Mouse (Mus musculus): ENCODE measurements around the gene Vgll1.

Vgll1 gene

DNA sequence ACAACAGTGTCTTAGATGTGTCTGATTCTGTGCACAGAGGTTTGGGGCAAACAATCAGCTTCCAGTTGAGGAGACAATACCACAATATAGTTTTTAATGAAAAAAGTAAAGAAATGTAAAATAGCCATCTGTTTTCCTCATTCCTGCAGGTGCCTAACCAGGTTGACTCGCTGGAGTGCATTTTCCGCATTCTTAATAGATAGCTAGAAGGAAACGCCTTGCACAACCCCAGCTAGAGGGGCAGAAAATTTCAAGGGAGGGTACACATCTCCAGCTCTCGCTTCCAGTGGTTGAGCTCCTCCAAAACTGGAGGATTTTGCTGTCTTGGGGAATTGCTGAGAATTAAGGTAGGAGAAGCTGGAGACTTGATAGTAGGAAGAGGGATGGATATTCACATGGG, at the start of gene Vgll1:
TSS of gene Vgll1 (plus strand) at position 301 of the 400 bp plus-strand sequence.
- DNase-seq (ENCODE audit: low spot score) = no peak

DNA sequence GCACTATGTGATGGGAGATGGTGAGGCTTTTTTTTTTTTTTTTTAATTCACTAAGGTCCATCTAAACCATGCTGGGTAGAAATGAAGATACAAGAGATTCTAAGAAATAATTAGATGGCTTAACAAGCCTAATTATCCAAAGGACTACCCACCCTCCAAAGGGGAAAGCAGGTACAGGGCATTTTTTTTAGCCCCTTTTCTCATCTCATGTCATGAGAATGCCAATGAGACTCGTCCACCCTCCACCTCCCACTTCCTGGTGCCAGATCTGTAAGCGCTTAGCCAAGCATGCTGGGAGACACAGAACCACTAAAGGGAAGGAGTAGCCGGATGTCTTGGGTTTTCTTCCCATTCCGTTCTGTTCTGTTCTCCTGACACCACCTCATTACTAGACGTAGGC, 45.1 kb upstream of the Vgll1 start, which contains the start of gene Brs3:
TSS of gene Brs3 (plus strand) at position 301 of the 400 bp plus-strand sequence.
- no peak for DNase-seq (ENCODE audit: low spot score)

DNA sequence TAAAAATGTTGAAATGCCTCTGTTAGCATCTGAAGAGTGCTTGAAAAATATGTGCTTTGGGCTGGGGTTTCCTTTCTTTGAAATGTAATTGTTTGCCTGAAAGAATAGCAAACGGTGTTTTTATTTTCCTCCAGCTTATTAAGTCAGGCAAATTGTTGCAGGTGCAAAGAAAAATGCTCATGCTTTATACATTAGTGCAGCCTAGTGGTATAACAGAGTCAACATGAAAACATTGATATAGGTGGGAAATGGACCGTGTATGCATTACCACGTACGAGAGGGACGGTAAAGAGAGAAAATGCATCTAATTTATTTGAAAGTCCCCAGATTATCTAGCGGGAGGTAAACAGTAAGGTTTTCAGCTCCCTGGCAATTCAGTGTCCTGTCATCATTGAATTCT, 44.0 kb upstream of the Vgll1 start:
- DNase-seq (ENCODE audit: low spot score) = no peak

DNA sequence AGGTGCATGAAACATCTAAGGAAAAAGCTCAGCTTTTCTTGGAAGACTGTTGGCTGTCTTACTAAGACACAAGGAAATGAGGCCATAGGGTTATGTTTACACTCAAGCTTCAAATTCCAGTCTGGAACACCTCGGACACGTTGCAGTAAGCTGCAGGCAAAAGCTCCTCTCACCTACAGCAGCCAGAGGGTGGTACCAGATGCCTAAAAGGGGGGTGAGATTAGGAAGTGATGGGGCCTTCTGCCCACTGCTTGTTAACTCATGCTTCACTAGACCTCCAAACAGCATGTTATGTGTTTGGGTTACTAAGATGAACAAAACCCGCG, 35.1 kb upstream of the Vgll1 start:
- DNase-seq (ENCODE audit: low spot score) = no peak

DNA sequence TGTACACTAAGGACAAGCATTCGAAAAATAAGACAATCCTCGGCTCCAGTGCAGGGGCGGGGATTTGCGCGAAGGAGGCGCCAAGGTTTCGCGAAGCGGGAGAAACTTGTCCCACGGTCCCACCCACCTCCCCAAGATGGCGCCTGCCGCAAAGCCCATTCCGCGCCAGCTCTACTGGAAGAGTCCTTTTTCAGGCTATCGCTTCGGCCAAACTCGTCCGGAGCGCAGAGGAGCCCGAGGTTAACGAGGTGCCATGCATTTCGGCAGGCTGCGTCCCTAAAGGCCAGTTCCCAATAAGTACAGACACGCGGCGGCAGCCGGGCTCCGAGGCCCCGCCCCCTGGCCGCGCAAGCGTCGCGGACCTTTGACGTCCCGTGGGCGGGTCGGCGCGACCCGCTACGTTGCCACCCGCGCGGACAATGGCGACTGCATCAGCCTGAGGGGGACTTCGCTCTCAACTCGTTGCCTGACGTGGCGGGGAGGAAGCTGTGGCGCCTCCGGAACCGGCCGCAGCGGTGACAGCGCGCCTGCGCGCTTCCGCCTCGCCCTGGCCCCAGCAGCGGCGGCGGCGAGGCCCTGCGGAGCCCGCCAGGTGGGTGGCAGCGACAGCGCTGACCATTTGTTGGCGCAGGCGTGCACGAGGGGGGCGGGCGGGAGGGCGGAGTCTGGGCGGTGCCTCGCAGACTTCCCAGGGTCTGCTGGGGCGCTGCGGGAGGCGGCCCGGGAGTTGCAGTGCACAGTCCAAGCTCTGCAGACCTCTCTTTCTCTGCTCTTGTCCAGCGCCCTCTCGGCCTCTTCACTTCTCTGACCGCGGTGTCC, 34.5 kb upstream of the Vgll1 start, which contains the start of gene Htatsf1:
TSS of gene Htatsf1 (plus strand) at position 410 of the 819 bp plus-strand sequence.
- peak; percentile 77 for DNase-seq (ENCODE audit: low spot score)

DNA sequence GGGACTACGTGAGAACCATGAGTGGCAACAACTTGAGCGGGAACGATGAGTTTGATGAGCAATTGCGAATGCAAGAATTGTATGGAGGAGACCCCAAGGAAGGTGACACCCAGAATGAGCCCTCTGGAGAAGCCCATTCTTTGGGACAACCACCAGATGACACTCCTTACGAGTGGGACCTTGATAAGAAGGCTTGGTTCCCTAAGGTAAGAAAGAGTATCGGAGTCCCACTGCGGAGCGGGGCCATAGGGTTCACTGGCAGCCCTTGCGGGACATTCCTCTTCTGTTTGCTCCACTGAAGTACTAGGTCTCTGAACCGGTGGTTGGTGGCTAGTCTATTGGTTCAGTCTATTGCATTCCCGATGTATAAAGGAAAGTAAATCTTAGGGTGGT, 33.9 kb upstream of the Vgll1 start:
- DNase-seq (ENCODE audit: low spot score) = no peak

DNA sequence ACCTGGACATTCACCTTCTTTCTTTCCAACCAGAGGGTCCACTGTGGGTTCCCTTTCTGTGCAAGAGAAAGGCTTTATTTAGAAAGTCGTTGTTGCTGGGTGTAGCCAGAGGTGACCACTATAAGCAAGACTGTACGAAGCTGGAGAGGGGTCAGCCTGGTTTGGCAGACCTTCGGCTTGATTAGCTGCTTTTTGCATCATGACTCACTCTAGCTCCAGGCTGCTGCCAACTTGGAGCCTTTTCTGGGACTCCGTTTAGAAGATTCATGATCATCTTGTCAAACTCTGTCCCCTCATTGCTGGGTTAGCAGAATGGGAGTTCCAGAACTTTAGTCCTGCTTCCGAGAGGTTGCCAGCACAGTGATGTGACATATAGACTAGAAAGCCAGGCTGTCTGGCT, 6.4 kb upstream of the Vgll1 start:
- DNase-seq (ENCODE audit: low spot score) = no peak

DNA sequence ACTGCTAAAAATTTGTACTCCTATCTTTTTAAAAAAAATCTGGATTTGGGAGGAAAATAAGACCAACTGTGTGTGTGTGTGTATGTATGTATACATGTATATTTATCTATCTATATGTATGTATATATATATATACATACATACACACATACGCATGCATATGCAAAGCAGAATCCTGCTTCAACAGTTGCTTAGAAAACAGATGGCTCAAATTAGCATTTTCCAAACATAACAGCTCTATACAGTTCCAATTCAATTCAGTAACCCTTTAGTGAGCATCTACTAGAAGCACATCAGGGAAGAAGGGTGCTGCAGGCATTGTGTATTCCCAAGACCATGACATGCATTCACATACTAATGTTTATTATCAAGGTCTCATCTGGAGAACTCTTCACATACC, 15.5 kb downstream of the Vgll1 start:
- DNase-seq (ENCODE audit: low spot score) = no peak

DNA sequence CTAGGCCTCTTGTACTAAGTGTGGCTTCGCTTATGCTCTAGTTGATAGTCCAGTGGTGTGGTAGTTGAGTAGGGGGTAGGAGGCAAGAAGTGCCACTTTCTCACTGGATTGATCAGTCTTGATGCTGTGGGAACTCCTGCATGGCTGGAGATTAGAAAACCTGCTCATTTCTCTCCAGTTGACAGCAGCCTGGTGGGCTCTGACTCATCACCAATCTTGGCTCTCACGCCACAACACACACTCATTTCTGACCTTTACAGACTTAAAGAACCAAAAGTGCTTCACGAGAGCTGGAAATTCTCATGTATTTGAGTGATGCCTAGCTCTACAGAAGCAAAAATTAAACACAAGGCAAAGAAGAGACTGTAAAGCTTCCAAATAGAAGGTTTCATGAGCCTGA, 19.1 kb downstream of the Vgll1 start:
- no peak for DNase-seq (ENCODE audit: low spot score)

DNA sequence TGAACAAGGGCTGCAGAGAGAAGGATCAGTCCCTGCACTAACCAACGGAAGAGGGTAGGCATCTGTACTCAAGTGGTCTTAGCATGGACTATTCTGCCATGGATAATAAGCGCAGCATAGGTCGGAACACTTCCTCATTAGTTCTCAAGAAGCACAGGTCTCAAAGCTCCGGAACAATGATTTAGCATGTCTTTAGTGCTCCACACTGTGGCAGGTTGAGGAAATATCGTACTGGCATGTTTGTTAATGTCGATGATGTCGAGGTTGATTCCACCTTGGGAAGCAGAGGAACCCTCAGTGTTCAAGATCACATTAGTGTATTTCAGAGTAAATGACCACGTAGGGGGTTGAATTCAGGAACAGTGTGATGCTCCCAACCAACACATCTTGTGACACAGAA, 30.2 kb downstream of the Vgll1 start:
- DNase-seq (ENCODE audit: low spot score) = no peak

DNA sequence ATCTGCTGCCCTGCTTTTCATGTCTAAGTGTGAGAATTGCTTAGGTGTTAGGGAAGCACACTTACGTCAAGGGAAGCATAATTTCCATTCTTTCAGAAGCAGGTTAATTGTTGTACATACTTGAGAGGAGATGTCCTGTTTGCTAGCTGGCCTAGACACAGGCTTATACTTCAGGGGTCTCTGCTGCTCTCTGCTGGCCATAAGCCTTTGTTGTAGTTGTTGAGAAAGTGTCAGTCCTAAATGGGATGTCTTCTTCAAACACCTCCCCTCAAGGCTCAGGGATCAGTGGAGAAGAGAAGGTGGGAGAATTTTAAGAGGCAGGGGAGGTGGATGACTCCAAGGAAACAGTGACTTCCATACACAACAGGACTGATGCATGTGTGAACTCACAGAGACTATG, 32.9 kb downstream of the Vgll1 start:
- peak; percentile 5 for DNase-seq (ENCODE audit: low spot score)

DNA sequence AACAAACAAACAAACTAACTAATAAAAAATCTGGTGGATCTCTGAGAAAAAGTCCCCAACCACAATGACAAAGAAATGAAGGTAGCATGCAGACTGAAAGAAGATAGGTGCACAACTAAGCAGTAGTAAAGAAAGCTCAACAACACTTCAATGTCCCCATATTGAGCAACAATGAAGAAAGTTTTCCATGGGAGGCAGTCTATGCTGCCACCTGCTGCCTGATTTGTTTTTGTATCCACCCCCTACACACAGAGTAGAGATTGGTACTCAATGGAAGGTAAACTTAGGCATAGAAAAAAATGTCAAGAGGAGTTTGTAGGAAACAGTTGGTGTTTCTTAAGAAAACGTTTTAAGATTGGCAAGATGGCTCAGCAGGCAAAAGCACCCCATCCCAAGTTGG, 42.7 kb downstream of the Vgll1 start:
- no peak for DNase-seq (ENCODE audit: low spot score)

DNA sequence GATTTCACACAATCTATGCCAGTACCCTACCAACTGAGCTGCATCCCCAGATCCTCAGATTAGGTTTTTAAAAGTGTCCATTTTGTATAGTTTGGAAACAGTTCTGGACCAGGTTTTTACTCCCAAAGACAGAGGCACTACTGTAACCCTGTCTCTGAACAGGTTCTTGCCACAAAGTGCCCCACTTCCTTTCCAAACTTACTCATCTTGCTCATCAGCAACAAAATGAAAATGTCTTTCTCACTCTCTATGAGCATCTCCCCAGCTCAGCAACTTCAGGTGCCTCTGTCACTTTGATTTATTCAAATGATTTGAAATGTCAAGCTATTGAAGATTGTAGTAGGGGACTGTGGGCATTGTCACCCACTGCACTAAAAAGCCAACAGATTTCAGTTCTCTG, 49.7 kb downstream of the Vgll1 start:
- no peak for DNase-seq (ENCODE audit: low spot score)

DNA sequence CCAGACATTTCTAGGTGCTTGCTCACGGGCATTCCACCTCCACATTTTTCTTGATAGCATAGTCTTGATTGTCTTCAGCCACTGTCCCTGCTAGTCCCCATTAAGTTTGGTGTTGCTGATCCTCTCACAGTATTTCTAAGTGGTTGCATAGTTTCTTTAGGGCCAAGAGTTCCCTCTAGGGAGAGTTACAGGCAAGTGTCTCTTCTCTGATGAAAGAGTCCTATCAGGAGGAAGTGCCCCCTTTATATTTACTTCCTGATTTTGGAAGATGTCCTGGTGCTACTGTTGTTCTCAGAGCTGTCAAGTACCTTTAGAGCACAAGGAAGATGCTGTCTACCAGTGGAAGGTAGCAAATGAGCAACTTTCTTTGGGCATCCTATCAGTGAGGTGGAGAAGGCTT, 65.6 kb downstream of the Vgll1 start:
- no peak for DNase-seq (ENCODE audit: low spot score)
